ENCODE assay signal across 19 mouse cellular contexts in genomic region chr17:85906597-85907187, GRCm38 (mm10).
A peak's percentile ranks its signal among the peaks of the same experiment; 100 is the strongest.
DNase-seq lines count a peak whose midpoint lies in the region; ATAC-seq and TF ChIP-seq lines count a peak whose summit lies in the region.
"Had no signal": no experiment of that assay in that cellular context is flagged by ENCODE, and none has a peak within 500 bp of the region (broad histone marks: within the 10 kb centered on the region; RNA-seq: fewer than 3 reads in every experiment).

No protein-coding gene starts in this region.

- WGBS in embryonic facial prominence, embryonic 14.5 days: 66% methylated on average over 4 of the region's 4 CpGs
- WGBS in embryonic facial prominence, embryonic 10.5 days: 91% methylated on average over 4 of the region's 4 CpGs
- WGBS in limb, embryonic 15.5 days: 31% methylated on average over 4 of the region's 4 CpGs

- H3K9ac ChIP-seq in embryonic facial prominence, embryonic 14.5 days (ENCODE audit: low read depth, low read length): no peak overlapping the region
- no peak overlapping the region for H3K9ac ChIP-seq in CH12.LX (ENCODE audit: insufficient read depth, low read depth)
- H3K9ac ChIP-seq in limb, embryonic 15.5 days: no peak overlapping the region
- H3K9ac ChIP-seq: embryonic facial prominence, embryonic 13.5 days; forebrain, embryonic 13.5 days; forebrain, embryonic 15.5 days; forebrain, postnatal 0 days had no signal

- H3K9me3 ChIP-seq in embryonic facial prominence, embryonic 14.5 days (ENCODE audit: control insufficient read depth, low read length): 0 out of 2 replicates have a peak, but pooled peaks cover 7% of the 10 kb centered on the region
- no peaks in the 10 kb centered on the region; the same call in 1 of the 2 replicates for H3K9me3 ChIP-seq in embryonic facial prominence, embryonic 10.5 days
- H3K9me3 ChIP-seq in CH12.LX (replicated peaks; ENCODE audit: low read length): peaks cover 18% of the 10 kb centered on the region
- no peaks in the 10 kb centered on the region for H3K9me3 ChIP-seq in limb, embryonic 15.5 days
- H3K9me3 ChIP-seq: embryonic facial prominence, embryonic 13.5 days; forebrain, embryonic 13.5 days; forebrain, embryonic 15.5 days had no signal

- H3K79me2 ChIP-seq in CH12.LX (replicated peaks; ENCODE audit: control insufficient read depth, extremely low read depth, insufficient read depth, poor library complexity, severe bottlenecking): no peaks in the 10 kb centered on the region

- H3K36me3 ChIP-seq in embryonic facial prominence, embryonic 14.5 days (ENCODE audit: control insufficient read depth, insufficient read depth, low read length): no peaks in the 10 kb centered on the region
- H3K36me3 ChIP-seq in embryonic facial prominence, embryonic 10.5 days (replicated peaks): no peaks in the 10 kb centered on the region
- H3K36me3 ChIP-seq in CH12.LX (replicated peaks in 1 of 2; ENCODE audit: control insufficient read depth in 1 of 2, insufficient read depth in 1 of 2, low read length in 1 of 2): no peaks in the 10 kb centered on the region
- no peaks in the 10 kb centered on the region for H3K36me3 ChIP-seq in limb, embryonic 15.5 days
- H3K36me3 ChIP-seq: embryonic facial prominence, embryonic 13.5 days; forebrain, embryonic 15.5 days had no signal

- no peak overlapping the region for H3K4me3 ChIP-seq in embryonic facial prominence, embryonic 14.5 days (ENCODE audit: low read depth, low read length)
- no peak overlapping the region for H3K4me3 ChIP-seq in embryonic facial prominence, embryonic 10.5 days
- H3K4me3 ChIP-seq in CH12.LX (replicated peaks in 1 of 3; ENCODE audit: low read depth in 2 of 3, low read length in 2 of 3, poor library complexity in 1 of 3): no peak overlapping the region
- no peak overlapping the region for H3K4me3 ChIP-seq in limb, embryonic 15.5 days
- H3K4me3 ChIP-seq: embryonic facial prominence, embryonic 13.5 days; forebrain, embryonic 13.5 days; forebrain, embryonic 15.5 days had no signal

- TF ChIP-seq EP300 in CH12.LX (IDR thresholded peaks at IDR 0.05; ENCODE audit: low read length): no peak

- dilution Hi-C loops in CH12.LX (cut with MboI; ENCODE audit: extremely low pct_ligation_motif_present, extremely low pct_unique_long_range_greater_than_20kb, low sequenced_read_pairs): no loop called here

- H3K27me3 ChIP-seq in embryonic facial prominence, embryonic 14.5 days (replicated peaks; ENCODE audit: control insufficient read depth, insufficient read depth, low read length): no peaks in the 10 kb centered on the region
- H3K27me3 ChIP-seq in embryonic facial prominence, embryonic 10.5 days (replicated peaks; ENCODE audit: low read depth, poor library complexity, severe bottlenecking): 0 out of 2 replicates have a peak, but pooled peaks cover 4% of the 10 kb centered on the region
- H3K27me3 ChIP-seq in CH12.LX (replicated peaks): no peaks in the 10 kb centered on the region
- peaks cover 3% of the 10 kb centered on the region; the same call in 1 of the 2 replicates for H3K27me3 ChIP-seq in limb, embryonic 15.5 days
- H3K27me3 ChIP-seq: embryonic facial prominence, embryonic 13.5 days; forebrain, embryonic 13.5 days; forebrain, embryonic 15.5 days had no signal

- TF ChIP-seq CTCF in CH12.LX (conservative IDR thresholded peaks at IDR 0.05 in 1 of 2, IDR thresholded peaks at IDR 0.05 in 1 of 2; ENCODE audit: low read depth in 2 of 2, low read length in 2 of 2): no peak

- no peak for TF ChIP-seq POLR2A in CH12.LX (IDR thresholded peaks at IDR 0.05; ENCODE audit: low read depth, low read length)

- in situ Hi-C loops in CH12.LX (cut with MboI; ENCODE audit: low pct_ligation_motif_present, low pct_unique_long_range_greater_than_20kb, low sequenced_read_pairs): no loop called here

- H3K27ac ChIP-seq in embryonic facial prominence, embryonic 14.5 days (replicated peaks; ENCODE audit: low read depth, low read length): no peak overlapping the region
- H3K27ac ChIP-seq in embryonic facial prominence, embryonic 10.5 days (replicated peaks): no peak overlapping the region
- no peak overlapping the region for H3K27ac ChIP-seq in CH12.LX (ENCODE audit: insufficient read depth, low read depth)
- no peak overlapping the region for H3K27ac ChIP-seq in limb, embryonic 15.5 days
- H3K27ac ChIP-seq: embryonic facial prominence, embryonic 13.5 days; forebrain, embryonic 13.5 days; forebrain, embryonic 15.5 days had no signal

- TF ChIP-seq RAD21 in CH12.LX (IDR thresholded peaks at IDR 0.05; ENCODE audit: low read depth, low read length): no peak

- H3K4me2 ChIP-seq in embryonic facial prominence, embryonic 14.5 days (ENCODE audit: low read depth, low read length): no peak overlapping the region
- no peak overlapping the region for H3K4me2 ChIP-seq in CH12.LX (ENCODE audit: insufficient read depth, low read depth, poor library complexity, severe bottlenecking)
- no peak overlapping the region for H3K4me2 ChIP-seq in limb, embryonic 15.5 days
- H3K4me2 ChIP-seq: embryonic facial prominence, embryonic 13.5 days; forebrain, embryonic 13.5 days; forebrain, embryonic 15.5 days had no signal

- DNase-seq in embryonic facial prominence, embryonic 14.5 days (ENCODE audit: low spot score): peak; percentile 43
- no peak for DNase-seq in embryonic facial prominence, embryonic 10.5 days (ENCODE audit: low spot score)
- DNase-seq in CH12.LX (ENCODE audit: extremely low read depth): no peak
- DNase-seq in urinary bladder, postnatal 14 days (ENCODE audit: low spot score): no peak
- DNase-seq: adrenal gland, adult 2 months; adrenal gland, postnatal 10 days; adrenal gland, postnatal 25 days; B cell, adult 2 months; cerebellum, adult 11-12 months; cerebellum, adult 2 months; cerebellum, adult 9-10 months; cerebellum, postnatal 10 days; cerebellum, postnatal 25 days; forebrain, postnatal 0 days had no signal

- H3K4me1 ChIP-seq in embryonic facial prominence, embryonic 14.5 days (ENCODE audit: control insufficient read depth, insufficient read depth, low read length): no peaks in the 10 kb centered on the region
- peaks cover 13% of the 10 kb centered on the region for H3K4me1 ChIP-seq in embryonic facial prominence, embryonic 10.5 days
- H3K4me1 ChIP-seq in CH12.LX (ENCODE audit: control insufficient read depth in 1 of 2, insufficient read depth in 2 of 2): peaks cover 18 to 41% of the 10 kb centered on the region in 2 experiments
- peaks cover 12% of the 10 kb centered on the region for H3K4me1 ChIP-seq in limb, embryonic 15.5 days
- H3K4me1 ChIP-seq: forebrain, embryonic 13.5 days; forebrain, embryonic 15.5 days had no signal

- ATAC-seq in embryonic facial prominence, embryonic 14.5 days (ENCODE audit: low read depth): peak; percentile 70
- ATAC-seq in limb, embryonic 15.5 days (ENCODE audit: insufficient number of reproducible peaks, low FRiP score, low TSS enrichment, low read depth): peak; percentile 76
- ATAC-seq: CD4-positive, CD25-positive, alpha-beta regulatory T cell, adult 4 months; forebrain, embryonic 13.5 days; forebrain, embryonic 15.5 days; forebrain, postnatal 0 days had no signal

TF ChIP-seq in CH12.LX, 34 proteins besides CTCF, POLR2A, EP300 and RAD21:
- TF ChIP-seq ZNF384 (IDR thresholded peaks at IDR 0.05; ENCODE audit: low read depth, low read length) (peak; percentile 57), RCOR1 (conservative IDR thresholded peaks at IDR 0.05; ENCODE audit: low read depth, low read length) (no peak)
